Comparison of ENCODE assay signal across 11 mouse cellular contexts in genomic region chr5:116446552-116446951, GRCm38 (mm10). TPM values are rescaled to one million over a fixed set of nuclear protein-coding genes. Genes with fewer than 3 reads are reported as not detected.
A peak's percentile ranks its signal among the peaks of the same experiment; 100 is the strongest.
DNase-seq lines count a peak whose midpoint lies in the region; ATAC-seq and TF ChIP-seq lines count a peak whose summit lies in the region.
"Had no signal": no experiment of that assay in that cellular context is flagged by ENCODE, and none has a peak within 500 bp of the region (broad histone marks: within the 10 kb centered on the region; RNA-seq: fewer than 3 reads in every experiment).

No protein-coding gene starts in this region.

- no peak overlapping the region for H3K9ac ChIP-seq in hindbrain, embryonic 13.5 days
- H3K9ac ChIP-seq in hindbrain, embryonic 16.5 days (ENCODE audit: low read depth, low read length) = no peak overlapping the region
- no peak overlapping the region for H3K9ac ChIP-seq in embryonic facial prominence, embryonic 15.5 days
- 0 out of 2 replicates have a peak overlapping the region, but pooled peaks have one; percentile 13 for H3K9ac ChIP-seq in stomach, postnatal 0 days (ENCODE audit: low read length)
- no peak overlapping the region for H3K9ac ChIP-seq in neural tube, embryonic 15.5 days (replicated peaks)
- H3K9ac ChIP-seq: hindbrain, embryonic 14.5 days had no signal

- 48% methylated on average over 23 of the region's 23 CpGs for WGBS in hindbrain, embryonic 13.5 days
- 47% methylated on average over 23 of the region's 23 CpGs for WGBS in hindbrain, embryonic 16.5 days
- WGBS in embryonic facial prominence, embryonic 15.5 days = 42% methylated on average over 23 of the region's 23 CpGs
- WGBS in stomach, postnatal 0 days = 48% methylated on average over 23 of the region's 23 CpGs
- WGBS in neural tube, embryonic 15.5 days = 54% methylated on average over 23 of the region's 23 CpGs

- peaks cover 57% of the 10 kb centered on the region for H3K4me1 ChIP-seq in hindbrain, embryonic 13.5 days (replicated peaks)
- peaks cover 11% of the 10 kb centered on the region for H3K4me1 ChIP-seq in hindbrain, embryonic 16.5 days (ENCODE audit: control insufficient read depth, insufficient read depth, low read depth, low read length)
- peaks cover 8% of the 10 kb centered on the region for H3K4me1 ChIP-seq in embryonic facial prominence, embryonic 15.5 days
- no peaks in the 10 kb centered on the region for H3K4me1 ChIP-seq in stomach, postnatal 0 days (replicated peaks; ENCODE audit: control insufficient read depth, insufficient read depth)
- peaks cover 24% of the 10 kb centered on the region for H3K4me1 ChIP-seq in neural tube, embryonic 15.5 days

- H3K27me3 ChIP-seq in hindbrain, embryonic 13.5 days = no peaks in the 10 kb centered on the region
- H3K27me3 ChIP-seq in hindbrain, embryonic 16.5 days (replicated peaks; ENCODE audit: control insufficient read depth, insufficient read depth, low read length) = no peaks in the 10 kb centered on the region
- 0 out of 2 replicates have a peak, but pooled peaks cover 6% of the 10 kb centered on the region for H3K27me3 ChIP-seq in embryonic facial prominence, embryonic 15.5 days
- no peaks in the 10 kb centered on the region for H3K27me3 ChIP-seq in stomach, postnatal 0 days (ENCODE audit: control insufficient read depth, insufficient read depth, low read length)
- H3K27me3 ChIP-seq in neural tube, embryonic 15.5 days (replicated peaks) = no peaks in the 10 kb centered on the region

- no peak for TF ChIP-seq EP300 in stomach, postnatal 0 days (optimal IDR thresholded peaks at IDR 0.05)

- H3K4me2 ChIP-seq in hindbrain, embryonic 13.5 days = no peak overlapping the region
- no peak overlapping the region for H3K4me2 ChIP-seq in hindbrain, embryonic 16.5 days (ENCODE audit: low read length)
- H3K4me2 ChIP-seq in embryonic facial prominence, embryonic 15.5 days (replicated peaks) = peak overlapping the region; percentile 27; the same call in 1 of the 2 replicates
- peak overlapping the region; percentile 11; the same call in 1 of the 2 replicates for H3K4me2 ChIP-seq in stomach, postnatal 0 days (replicated peaks; ENCODE audit: low read depth)
- no peak overlapping the region for H3K4me2 ChIP-seq in neural tube, embryonic 15.5 days
- H3K4me2 ChIP-seq: hindbrain, embryonic 14.5 days had no signal

- no peak for TF ChIP-seq CTCF in stomach, postnatal 0 days (IDR thresholded peaks at IDR 0.05; ENCODE audit: low read depth)

- peaks cover 47% of the 10 kb centered on the region for H3K36me3 ChIP-seq in hindbrain, embryonic 13.5 days
- H3K36me3 ChIP-seq in hindbrain, embryonic 16.5 days (ENCODE audit: control insufficient read depth, insufficient read depth, low read length) = no peaks in the 10 kb centered on the region; the same call in 1 of the 2 replicates
- no peaks in the 10 kb centered on the region for H3K36me3 ChIP-seq in embryonic facial prominence, embryonic 15.5 days
- H3K36me3 ChIP-seq in stomach, postnatal 0 days (ENCODE audit: control insufficient read depth, insufficient read depth, low read length) = no peaks in the 10 kb centered on the region
- H3K36me3 ChIP-seq in neural tube, embryonic 15.5 days = peaks cover 5% of the 10 kb centered on the region; the same call in 1 of the 2 replicates

- ATAC-seq in hindbrain, embryonic 13.5 days (ENCODE audit: low FRiP score) = no peak
- no peak for ATAC-seq in hindbrain, embryonic 16.5 days
- ATAC-seq in embryonic facial prominence, embryonic 15.5 days (ENCODE audit: insufficient number of reproducible peaks, low FRiP score, low TSS enrichment, low read depth) = no peak
- ATAC-seq in stomach, postnatal 0 days (ENCODE audit: low FRiP score, low TSS enrichment) = 0 out of 2 replicates have a peak, but pooled peaks have one; percentile 20
- ATAC-seq in neural tube, embryonic 15.5 days (ENCODE audit: low FRiP score) = no peak

- peak; percentile 77 for DNase-seq in right cerebral cortex, adult 18-20 months
- no peak for DNase-seq in right cerebral cortex, postnatal 25 days
- peak; percentile 32 for DNase-seq in stomach, postnatal 0 days (ENCODE audit: low spot score)
- DNase-seq in thymus, adult 18-20 months = no peak
- DNase-seq: spleen, adult 18-20 months had no signal

- H3K9me3 ChIP-seq in hindbrain, embryonic 13.5 days = no peaks in the 10 kb centered on the region
- no peaks in the 10 kb centered on the region for H3K9me3 ChIP-seq in hindbrain, embryonic 16.5 days (ENCODE audit: control insufficient read depth, low read length)
- H3K9me3 ChIP-seq in embryonic facial prominence, embryonic 15.5 days (replicated peaks) = no peaks in the 10 kb centered on the region
- H3K9me3 ChIP-seq in stomach, postnatal 0 days (ENCODE audit: control insufficient read depth, low read length) = no peaks in the 10 kb centered on the region
- no peaks in the 10 kb centered on the region for H3K9me3 ChIP-seq in neural tube, embryonic 15.5 days (replicated peaks)

- 0 out of 2 replicates have a peak overlapping the region, but pooled peaks have one; percentile 23 for H3K27ac ChIP-seq in hindbrain, embryonic 13.5 days
- no peak overlapping the region for H3K27ac ChIP-seq in hindbrain, embryonic 16.5 days (ENCODE audit: low read depth, low read length)
- no peak overlapping the region for H3K27ac ChIP-seq in embryonic facial prominence, embryonic 15.5 days (replicated peaks)
- H3K27ac ChIP-seq in stomach, postnatal 0 days (replicated peaks) = no peak overlapping the region
- H3K27ac ChIP-seq in neural tube, embryonic 15.5 days (replicated peaks) = no peak overlapping the region
- H3K27ac ChIP-seq: hindbrain, embryonic 14.5 days; macrophage had no signal

- no peak overlapping the region for H3K4me3 ChIP-seq in hindbrain, embryonic 13.5 days
- no peak overlapping the region for H3K4me3 ChIP-seq in hindbrain, embryonic 16.5 days (ENCODE audit: low read length)
- H3K4me3 ChIP-seq in embryonic facial prominence, embryonic 15.5 days (replicated peaks) = no peak overlapping the region
- no peak overlapping the region for H3K4me3 ChIP-seq in stomach, postnatal 0 days (ENCODE audit: low read depth, low read length)
- no peak overlapping the region for H3K4me3 ChIP-seq in neural tube, embryonic 15.5 days (replicated peaks)

RNA-seq across cellular contexts. Expression of gene Hspb8, which starts 23.9 kb away (rescaled TPM):
- polyA plus RNA-seq in hindbrain, embryonic 13.5 days (2015; fragmentation: Nextera tagmentation; extraction: Ambion mirVana) = 5.3 and 6.1 TPM in 2 replicates
- 8.9 and 9.4 TPM in 2 replicates for polyA plus RNA-seq in hindbrain, embryonic 16.5 days (2015; fragmentation: Nextera tagmentation; extraction: Ambion mirVana)
- 22.2 and 25.0 TPM in 2 replicates for polyA plus RNA-seq in embryonic facial prominence, embryonic 15.5 days (2015; fragmentation: Nextera tagmentation; extraction: Ambion mirVana)
- 28.9 and 29.0 TPM in 2 replicates for polyA plus RNA-seq in stomach, postnatal 0 days (2015; fragmentation: Nextera tagmentation; extraction: Ambion mirVana)
- polyA plus RNA-seq in neural tube, embryonic 15.5 days (2015; fragmentation: Nextera tagmentation; extraction: Ambion mirVana) = 8.9 and 11.9 TPM in 2 replicates

Comparison
In these comparisons a context has a peak if more than half of its experiments do, and no peak if none do; other contexts are left out.
1. DNase-seq: peak in right cerebral cortex, adult 18-20 months (single experiment) and stomach, postnatal 0 days (single experiment); none in right cerebral cortex, postnatal 25 days (single experiment) and thymus, adult 18-20 months (0 of 2).
2. H3K4me2 ChIP-seq: peak in embryonic facial prominence, embryonic 15.5 days (single experiment) and stomach, postnatal 0 days (single experiment); none in hindbrain, embryonic 13.5 days (single experiment), hindbrain, embryonic 16.5 days (single experiment) and neural tube, embryonic 15.5 days (single experiment).